Mouse (Mus musculus) heart, adult 9 months (tissue): ENCODE results near the gene Rab30.
"Not testable (repeated sequence)": the region's sequence is repeated elsewhere in the genome, so short reads cannot be mapped to it uniquely, and the experiment has no call there.

Experiments used
- DNase-seq, 2 experiments: peaks; one replicate each; pipeline ENCODE4 v3.0.0; 2022; ENCODE audit warnings: low spot score in 2 of 2

Gene Rab30

DNA sequence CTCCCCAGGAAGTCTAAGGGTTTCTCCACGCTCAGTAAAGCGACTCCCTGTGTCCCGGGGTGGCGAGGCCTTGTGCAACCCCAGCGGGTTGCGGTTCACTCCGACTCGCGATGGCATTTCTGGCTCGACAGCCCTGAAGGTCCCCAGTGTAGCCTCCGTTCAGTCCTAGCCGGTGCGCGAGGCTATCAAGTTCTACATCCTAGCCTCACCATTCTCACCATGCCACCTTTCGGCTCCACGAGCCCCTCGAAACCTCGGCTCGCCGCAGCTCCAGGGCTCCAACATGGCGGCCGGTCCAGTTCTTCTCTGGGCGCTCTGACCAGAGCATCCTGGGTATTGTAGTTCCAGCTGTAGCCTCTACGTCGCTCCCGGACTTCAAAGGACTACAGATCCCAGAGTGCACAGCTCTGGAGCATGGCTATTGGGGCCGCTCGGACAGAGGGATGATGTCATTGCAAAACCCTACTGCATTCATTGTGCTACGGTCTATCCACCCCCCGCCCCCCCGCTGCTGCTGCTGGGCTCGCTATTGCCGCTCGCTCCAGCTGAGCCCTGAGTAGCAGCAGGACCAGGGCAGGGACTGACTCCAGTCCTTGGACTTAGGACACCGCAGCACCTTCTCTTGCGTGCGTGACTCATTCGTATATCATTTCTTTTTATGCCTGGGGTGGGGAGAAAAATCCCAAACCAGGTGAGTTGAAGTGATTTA is at the start of gene Rab30:
Gene Rab30 (plus strand): TSS at position 452 of the 709 bp plus-strand sequence.
- DNase-seq: peak; percentile 98 to 99

DNA sequence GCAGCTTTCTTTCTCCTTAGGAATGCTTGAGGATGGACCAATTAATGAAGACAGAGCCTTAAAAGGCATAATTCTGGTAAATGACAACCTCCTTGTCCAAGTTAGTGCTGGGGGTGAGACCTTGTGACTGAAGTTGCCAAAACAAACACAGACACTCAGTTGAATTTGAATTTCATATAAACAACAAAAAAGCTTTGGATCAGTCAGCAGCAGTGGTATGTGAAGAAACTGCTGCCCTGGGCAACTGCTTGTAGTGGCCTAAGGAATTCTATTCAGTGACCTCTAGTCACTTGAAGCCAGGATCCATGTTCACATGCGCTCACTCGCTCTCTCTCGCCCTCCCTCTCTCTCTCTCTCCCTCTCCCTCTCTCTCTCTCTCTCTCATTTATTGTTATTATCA is 45.0 kb upstream of the Rab30 start:
- DNase-seq: no peak

DNA sequence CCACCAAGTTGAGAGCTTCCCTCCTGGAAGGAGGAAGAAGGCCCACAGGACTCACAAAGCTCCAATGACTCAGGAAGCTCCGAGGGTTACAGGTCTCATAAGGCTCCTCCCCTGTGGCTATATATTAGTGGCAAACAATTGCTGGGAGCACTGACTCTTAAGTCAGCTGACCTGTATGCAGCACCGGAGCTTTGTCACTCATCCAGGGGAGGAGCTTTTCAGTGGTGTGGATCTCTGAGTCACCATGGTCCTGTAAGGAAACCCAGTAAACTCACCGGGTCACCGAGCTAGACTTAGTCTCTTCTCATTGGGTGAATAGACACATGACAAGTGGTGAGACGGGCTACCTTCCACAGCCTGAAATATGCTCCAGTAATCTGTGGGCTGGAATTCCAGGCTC is 42.6 kb upstream of the Rab30 start:
- no peak for DNase-seq

DNA sequence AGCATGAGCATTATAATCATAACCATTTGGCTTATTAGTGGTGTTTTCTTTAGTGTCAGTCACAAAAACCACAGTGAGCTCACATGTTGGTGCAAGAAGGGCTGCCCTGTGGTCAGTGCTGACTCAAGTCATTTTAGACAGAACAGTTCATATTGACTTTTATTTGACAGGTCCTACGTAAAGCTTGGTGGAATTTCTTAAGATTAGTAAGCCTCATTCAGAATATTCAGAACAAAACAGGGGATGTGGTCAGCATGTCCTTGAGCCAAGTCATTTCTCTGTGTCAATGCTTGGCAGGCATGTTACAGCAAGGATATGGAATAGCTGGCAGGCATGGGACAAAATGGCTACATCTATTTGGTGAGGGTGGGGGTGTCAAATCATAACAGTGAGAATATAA is 37.7 kb upstream of the Rab30 start:
- DNase-seq: no peak

DNA sequence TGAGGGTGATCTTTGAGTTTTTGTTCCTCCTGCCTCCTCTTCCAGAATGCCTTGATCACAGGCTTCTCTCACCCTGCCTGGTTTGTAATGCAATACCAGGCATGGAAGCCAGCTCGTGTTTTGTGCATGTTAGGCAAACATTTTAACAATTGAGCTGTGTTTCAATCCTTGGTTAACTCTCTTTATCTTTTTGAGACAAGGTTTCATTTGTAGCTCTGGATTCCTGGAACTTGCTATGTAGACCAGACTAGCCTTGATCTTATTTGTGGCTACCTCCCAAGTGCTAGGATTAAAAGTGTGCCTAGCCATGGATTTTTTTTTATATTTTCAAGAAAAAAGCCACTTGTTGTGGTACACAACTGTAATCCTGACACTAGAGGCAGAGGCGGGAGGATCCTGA is 35.9 kb upstream of the Rab30 start:
- DNase-seq: no peak

DNA sequence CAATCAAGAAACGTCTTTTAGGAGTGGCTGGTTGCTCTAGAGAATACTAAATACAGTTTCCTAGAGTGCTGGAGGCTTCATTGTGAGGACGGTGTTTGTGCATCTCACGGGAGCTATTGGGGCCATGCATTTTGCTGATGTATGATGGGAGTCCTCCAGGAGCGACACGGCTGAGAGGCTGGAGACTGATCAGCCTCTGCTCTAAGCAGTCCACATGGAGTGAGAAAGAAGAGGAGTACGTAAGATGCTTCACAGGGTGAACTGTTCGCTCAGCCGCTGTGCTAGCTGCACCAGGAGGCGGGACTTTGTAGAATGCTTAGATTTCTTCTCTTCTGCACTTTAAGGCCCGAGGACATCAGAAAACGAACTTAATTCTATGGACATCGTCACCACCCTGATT is 34.7 kb upstream of the Rab30 start:
- no peak for DNase-seq

DNA sequence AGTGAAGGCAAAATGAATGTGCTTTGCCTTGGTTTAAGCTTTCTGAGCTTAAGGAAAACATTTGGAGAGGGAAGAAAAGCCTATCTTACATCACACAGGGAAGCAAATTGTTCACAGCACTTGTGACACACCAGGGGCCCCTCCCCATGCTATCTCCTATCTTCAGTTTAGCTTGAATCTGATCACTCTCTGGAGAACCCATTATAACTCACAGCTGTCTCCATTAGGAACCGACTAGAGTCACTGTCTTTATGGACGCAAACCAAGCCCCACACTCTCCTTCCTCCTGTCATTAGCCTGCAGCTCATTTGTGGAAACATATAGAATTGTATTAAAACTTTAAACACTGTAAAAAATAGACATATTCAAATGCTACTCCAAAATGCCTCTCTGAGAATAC is 31.8 kb upstream of the Rab30 start:
- no peak for DNase-seq

DNA sequence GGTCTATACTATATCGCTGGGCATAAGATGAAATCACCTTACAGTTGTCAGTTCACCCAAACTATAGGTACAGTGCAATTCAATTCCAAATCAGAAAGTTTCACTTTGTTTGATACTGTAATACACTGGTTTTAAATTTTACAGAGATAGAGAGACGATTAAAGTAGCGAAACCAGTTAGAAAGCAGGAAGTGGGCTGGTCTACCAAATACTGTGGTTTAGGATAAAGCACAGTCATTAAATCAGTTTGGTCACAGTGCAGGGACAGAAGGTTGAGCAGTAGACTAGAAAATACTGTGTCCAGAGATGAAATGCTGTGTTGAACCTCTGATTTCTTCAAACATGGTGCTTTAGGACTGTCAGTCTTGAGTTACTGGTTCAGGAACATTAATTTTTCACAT is 29.8 kb upstream of the Rab30 start:
- DNase-seq: no peak

DNA sequence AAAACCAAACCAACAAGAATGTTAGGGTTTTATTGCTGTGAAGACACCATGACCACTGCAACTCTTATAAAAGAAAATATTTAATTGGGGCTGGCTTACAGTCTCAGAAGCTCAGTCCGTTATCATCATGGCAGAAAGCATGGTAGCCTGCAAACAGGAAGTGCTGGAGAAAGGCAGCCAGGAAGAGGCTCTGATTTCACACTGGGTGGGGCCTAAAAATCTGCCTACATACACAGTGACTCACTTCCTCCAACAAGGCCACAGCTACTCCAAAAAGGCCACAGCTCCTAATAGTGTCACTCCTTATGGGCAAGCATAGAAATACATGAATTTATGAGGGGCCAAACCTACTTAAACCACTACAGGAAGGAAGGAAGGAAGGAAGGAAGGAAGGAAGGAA is 26.3 kb upstream of the Rab30 start:
- no peak for DNase-seq

DNA sequence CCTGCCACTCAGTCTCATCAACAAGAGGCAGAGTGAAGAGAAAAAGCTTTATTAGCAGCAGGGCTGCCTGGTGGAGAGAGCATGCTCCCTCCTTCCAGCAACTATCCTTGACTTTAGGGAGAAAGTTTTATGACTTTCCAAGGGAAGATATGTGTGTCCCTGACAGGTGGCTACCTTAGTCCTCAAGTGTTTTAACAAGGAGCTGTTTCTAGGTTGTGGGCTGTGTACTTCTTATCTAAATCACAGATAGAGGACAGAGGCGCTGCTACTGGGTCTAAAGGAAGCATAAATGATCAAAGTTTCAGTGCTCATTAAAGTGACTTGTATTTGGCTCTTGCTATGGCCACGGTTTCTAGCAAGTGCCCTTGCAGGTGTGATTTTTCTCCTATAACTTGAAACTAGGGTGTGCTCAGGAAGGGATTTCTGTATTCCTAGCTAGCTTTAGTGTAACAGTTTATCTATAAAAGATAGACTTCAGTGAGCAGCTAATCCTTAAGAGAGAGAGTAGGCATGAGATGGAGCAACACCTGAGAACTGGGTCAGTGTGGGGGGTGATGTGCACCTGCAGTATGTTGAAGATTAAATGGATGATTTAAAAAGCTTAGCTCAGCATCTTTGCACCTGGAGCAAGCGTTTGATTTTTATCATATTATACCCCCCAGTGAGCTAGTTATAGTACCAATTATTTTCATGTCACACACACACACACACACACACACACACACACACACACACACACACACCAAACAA is 21.1 kb upstream of the Rab30 start:
- DNase-seq: no peak

DNA sequence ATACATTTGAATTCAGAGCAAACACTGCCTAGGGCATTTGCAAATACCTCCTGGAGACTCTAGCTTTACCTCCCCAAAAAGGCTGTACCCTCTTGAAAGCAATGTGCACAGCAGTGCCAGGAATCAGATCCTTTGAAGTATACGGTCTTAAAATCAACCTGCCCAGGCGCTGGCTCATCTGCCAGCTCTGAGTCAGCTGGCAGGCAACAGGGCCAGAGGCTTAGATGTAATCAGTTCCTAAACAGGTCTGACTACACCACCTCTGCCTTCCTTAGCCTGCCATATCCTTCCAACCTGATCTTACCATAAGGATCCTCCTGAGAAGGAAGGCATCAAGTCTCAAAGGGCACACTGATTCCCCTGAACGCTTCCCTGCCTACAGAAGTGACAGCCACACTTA is 17.7 kb upstream of the Rab30 start:
- DNase-seq: no peak

DNA sequence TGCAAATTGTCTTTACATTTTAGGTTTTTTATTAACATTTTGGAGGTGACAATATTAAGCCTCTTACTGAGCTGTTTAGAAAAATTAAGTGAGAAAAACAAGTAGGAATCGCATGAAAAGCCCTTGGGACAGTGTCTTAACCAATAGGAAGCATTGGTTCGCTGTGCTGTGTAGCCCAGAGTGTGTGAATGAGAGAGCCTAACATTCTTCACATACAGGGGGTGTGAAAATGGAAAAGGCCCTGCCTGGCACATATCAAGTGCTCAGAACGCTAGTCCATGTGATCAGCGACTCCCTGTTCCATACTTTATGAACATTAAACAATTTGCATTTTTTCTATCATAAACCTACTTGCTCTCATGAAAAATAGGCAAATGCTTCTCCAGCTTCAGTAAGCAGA is 17.1 kb upstream of the Rab30 start:
- no peak for DNase-seq

DNA sequence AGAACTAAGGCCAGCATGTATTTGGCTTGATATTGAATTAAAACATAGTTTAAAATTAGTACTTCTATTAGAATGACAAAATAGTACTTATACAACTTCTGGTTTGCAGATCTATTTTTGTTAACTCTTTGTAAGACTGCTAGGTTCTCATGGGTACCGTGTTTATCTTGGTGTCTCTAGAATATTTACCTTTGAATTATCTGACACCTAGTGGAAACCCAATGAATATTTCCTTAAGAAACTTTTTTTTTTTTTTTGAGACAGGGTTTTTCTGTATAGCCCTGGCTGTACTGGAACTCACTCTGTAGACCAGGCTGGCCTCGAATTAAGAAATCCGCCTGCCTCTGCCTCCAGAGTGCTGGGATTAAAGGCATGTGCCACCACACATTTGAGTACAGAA is 11.8 kb upstream of the Rab30 start:
- not testable (repeated sequence) for DNase-seq

DNA sequence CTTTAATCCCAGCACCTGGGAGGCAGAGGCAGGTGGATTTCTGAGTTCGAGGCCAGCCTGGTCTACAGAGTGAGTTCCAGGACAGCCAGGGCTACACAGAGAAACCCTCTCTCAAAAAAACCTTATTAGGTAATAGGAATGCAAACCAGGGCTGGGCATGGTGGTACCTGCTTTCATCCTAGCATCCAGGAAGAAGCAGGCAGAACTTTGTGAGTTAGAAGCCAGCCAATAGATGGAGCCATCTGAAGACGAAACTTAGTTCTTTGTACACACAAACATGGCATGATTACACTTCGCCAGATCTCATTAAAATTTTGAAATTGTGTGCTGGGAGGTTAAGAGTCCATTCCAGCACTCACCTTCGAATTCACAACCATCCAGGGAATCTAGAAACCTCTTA is 10.9 kb upstream of the Rab30 start:
- DNase-seq: no peak

DNA sequence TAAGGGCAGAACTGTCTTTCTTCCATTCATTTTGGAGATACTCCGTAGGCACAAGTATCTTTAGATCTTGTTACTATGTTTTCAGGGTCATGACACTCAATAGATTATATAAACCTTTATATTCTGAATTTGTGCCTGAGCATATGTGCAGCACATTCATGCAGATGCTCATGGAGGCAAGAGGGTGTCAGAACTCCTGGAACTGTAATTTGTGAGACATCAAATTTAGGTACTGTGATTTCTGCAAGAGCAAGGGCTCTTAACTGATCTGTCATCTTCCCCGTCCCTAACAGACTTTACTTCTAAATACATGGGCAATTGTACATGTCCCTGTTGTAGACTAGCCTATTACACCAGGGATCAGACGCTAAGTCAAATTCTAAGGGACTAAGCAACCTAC is 10.4 kb upstream of the Rab30 start:
- no peak for DNase-seq

DNA sequence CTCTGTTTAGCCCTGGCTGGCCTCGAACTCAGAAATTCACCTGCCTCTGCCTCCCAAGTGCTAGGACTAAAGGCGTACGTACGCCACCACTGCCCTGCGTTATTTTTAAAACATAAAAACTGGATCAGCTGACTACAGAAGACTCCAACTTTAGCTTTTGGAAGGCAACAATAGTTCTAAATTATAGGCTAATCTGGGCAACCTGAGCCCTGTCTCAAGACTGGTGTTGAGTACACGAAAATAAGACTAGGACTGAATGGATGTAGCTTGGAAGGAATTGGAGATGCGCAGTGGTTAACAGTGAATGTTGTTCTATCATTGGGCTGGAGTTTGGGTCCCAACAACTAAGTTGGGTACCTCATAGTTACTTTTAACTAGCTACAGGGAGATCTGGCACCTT is 9.3 kb upstream of the Rab30 start:
- no peak for DNase-seq

DNA sequence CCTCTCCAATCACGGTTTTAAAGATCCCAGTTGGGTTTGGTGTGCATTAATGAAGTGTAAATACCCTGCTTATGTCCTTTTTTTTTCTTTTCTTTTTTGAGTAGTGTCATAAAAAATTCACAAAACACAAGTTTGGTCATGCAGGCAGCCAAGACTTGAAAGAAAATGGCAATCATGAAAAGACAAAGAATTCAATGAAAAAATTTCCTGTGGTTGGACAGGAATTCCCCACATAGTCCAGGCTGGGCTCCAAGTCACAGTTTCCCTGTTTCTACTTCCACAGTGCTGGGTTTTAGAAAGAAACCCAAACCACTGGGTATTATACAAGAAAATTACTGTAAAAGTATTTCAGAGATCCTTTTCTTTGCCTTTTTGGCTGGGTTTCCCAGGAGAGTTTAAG is 3.8 kb upstream of the Rab30 start:
- DNase-seq: no peak

DNA sequence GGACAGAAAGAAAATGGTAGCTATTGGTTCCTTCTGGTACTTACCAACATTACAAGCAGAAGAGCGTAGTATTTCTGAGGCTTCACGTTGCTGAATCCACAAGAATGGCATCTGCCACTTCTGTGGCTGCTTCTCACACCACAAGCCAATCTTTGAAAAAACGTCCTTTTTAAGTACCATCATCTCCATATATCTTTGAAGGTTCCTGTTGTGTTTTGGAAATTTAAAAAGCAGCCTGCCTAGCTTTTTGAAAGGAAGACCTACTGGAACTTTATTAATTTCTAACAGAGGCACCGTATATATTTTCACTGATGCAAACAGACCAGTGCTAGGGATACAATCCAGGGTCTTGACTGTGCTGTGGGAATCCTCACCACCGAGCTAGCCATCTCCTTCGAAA is 1.4 kb upstream of the Rab30 start:
- no peak for DNase-seq

DNA sequence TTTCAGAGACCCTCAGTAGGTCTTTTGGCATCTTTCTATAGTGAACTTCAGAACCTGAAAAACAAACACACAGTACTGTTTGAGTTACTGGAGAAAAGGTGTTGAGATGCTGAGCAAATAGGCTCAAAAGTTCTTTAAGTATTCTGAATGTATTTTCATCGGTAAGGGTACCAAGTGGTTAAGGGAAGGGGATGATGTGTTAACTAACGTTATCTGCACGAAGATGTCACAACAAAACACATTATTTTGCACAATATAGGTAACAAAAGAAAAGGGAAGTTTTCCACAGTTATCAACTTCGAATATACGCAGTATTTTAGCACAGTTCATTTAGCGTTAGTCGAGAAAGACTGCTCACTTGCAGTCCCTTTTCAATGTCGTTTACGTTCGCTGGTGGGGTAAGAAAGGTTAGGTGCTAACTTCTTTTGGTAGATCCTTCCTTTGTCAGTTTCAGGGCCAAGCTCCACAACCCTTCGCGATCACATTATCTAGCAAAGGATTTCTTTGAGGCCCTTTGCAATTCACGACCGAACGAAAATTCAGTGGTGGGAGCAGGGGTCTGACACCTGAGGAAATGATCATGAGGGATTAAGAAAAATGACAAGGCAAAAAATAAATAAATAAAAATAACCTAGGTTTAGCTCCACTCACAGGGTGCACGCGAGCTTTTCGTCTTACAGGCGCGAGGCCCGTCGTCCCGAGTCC is 840 bp upstream of the Rab30 start:
- DNase-seq: peak in 1 of 2 experiments; percentile 13

DNA sequence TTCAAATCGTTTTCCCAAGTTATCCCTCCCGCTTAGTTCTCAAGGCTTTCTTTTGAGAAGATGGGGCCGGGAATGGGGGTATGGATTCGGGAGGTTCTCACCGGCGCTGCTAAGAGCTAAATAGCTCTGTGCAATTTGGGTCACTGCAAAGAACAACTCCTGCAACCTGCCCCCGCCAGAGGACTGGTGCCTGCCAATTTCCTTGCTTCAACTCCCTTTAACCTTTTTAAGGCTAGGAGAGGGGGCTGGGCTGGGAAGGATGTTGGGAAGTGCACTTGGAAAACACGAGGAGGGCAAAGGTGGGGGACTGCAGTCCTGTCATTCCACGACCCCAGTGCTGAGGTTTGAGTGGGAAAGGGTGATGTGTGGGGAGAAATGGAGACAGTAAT is 452 bp downstream of the Rab30 start:
- DNase-seq: no peak

DNA sequence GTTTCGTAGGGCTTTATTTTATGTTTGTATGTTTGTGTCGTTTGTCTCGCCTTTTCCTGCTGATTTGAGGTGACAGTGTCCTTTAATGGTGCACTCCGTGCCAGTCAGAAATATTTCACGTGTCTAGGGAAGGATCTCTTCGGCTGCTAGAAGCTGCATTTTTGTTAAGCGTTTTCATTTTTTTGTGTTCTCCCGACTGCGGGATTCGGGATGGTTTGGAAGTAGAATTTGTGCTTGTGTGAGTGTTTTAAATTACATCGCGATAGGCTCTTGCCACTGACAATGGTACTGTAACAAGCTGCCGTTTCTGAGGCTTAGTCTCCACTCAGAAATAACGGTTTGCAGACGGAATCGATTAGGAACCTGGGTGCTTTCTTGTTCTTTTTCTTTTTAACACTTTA is 938 bp downstream of the Rab30 start:
- no peak for DNase-seq

DNA sequence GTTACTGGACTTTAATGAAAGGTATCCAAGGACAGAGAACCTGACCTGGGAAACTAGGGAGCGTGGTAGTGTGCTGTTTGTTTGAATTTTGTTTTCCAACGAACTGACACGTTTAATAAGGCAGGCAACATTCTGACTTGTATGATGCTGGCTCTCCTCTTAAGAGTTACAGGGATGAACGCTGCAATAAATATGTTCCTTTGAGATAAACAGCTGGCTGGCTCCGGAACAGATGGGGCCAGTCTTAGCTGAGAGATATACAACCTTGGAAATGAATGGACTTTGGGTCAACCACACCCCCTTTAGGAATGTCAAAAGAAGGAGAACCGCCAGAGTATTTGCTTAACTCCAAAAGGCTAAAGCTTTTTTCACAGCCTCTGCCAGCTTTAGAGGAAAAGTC is 1.4 kb downstream of the Rab30 start:
- peak in 1 of 2 experiments; percentile 14 for DNase-seq

DNA sequence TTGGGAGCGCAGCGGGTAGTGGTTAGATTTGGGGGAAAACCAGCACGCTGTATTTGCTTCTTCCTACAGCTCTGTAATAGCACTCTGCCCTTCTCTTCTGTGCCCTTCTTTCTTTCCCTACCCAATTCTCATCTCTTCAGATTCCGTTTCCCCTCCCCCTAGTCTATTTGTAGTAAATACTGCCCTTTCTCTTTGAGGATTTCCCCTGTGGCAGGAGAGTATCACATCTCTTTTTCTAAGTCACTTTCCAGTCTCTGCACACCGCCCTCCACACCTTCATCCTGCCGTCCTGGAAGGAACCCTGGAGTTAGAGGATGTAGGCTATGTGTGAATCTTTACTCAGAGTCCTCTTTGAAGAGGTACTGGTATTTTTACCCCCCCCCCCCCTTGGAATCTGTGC is 1.9 kb downstream of the Rab30 start:
- no peak for DNase-seq
